Mouse (Mus musculus) liver, embryonic 14.5 days (tissue): ENCODE results near the gene Tacc2. TPM values are rescaled to one million over a fixed set of nuclear protein-coding genes. Genes with fewer than 3 reads are reported as not detected.

ENCODE experiments used
- ATAC-seq: fragments of 200-750 bp; cut with Nextera tagmentation; 2 replicates; pipeline ENCODE4 v1.8.0; 2017; ENCODE audit warnings: moderate number of reproducible peaks, mild to moderate bottlenecking, moderate library complexity; ENCODE audit not compliant: insufficient read depth
- DNase-seq, 3 experiments: peaks; one replicate each; pipeline ENCODE4 v3.0.0-alpha.2; 2012 to 2013; ENCODE audit warnings: low read depth in 3 of 3, low spot score in 3 of 3
- H3K27ac ChIP-seq: fragments of 300-500 bp; sonication (generic); 2 replicates; pipeline ENCODE4 v1.5.1; 2014; ENCODE audit warnings: moderate library complexity, mild to moderate bottlenecking, control low read depth, inconsistent platforms
- H3K27me3 ChIP-seq: fragments of 300-500 bp; sonication (generic); 2 replicates; pipeline ENCODE4 v1.6.1; 2014; ENCODE audit warnings: mild to moderate bottlenecking, low read length, moderate library complexity; ENCODE audit not compliant: control insufficient read depth, insufficient read depth
- H3K36me3 ChIP-seq: fragments of 300-500 bp; sonication (generic); replicated peaks from 2 replicates; pipeline ENCODE4 v1.6.1; 2014; ENCODE audit warnings: low read depth; ENCODE audit not compliant: control insufficient read depth, insufficient read depth
- H3K4me1 ChIP-seq, 2 experiments: fragments of 200-500 bp in 1 of 2; fragments of 300-500 bp in 1 of 2; sonication (generic) in 1 of 2; replicated peaks; 2 replicates each; pipeline ENCODE4 v1.6.1; 2012 to 2014; ENCODE audit warnings: antibody characterized with exemption in 1 of 2, inconsistent platforms in 1 of 2, low read length in 1 of 2; ENCODE audit not compliant: control insufficient read depth in 2 of 2, insufficient read depth in 2 of 2
- H3K4me2 ChIP-seq: fragments of 300-500 bp; sonication (generic); 2 replicates; pipeline ENCODE4 v1.6.1; 2014; ENCODE audit warnings: low read depth, mild to moderate bottlenecking, control low read depth, moderate library complexity
- H3K4me3 ChIP-seq, 2 experiments: fragments of 200-500 bp in 1 of 2; fragments of 300-500 bp in 1 of 2; sonication (generic) in 1 of 2; 2 replicates each; pipeline ENCODE4 v1.5.1; 2012 to 2014; ENCODE audit warnings: low read depth in 2 of 2, low read length in 2 of 2, mild to moderate bottlenecking in 2 of 2, control low read depth in 1 of 2, inconsistent platforms in 1 of 2, moderate library complexity in 1 of 2; ENCODE audit not compliant: insufficient read depth in 1 of 2
- H3K9ac ChIP-seq: fragments of 300-500 bp; sonication (generic); replicated peaks from 2 replicates; pipeline ENCODE4 v1.6.1; 2014; ENCODE audit warnings: mild to moderate bottlenecking, control low read depth, moderate library complexity
- H3K9me3 ChIP-seq: fragments of 300-500 bp; sonication (generic); 2 replicates; pipeline ENCODE4 v1.6.1; 2016; ENCODE audit warnings: low read length, mixed read lengths; ENCODE audit not compliant: control insufficient read depth
- CTCF ChIP-seq: IDR thresholded peaks from 2 replicates; pipeline ENCODE4 v1.5.1; 2016; ENCODE audit warnings: antibody characterized with exemption, low read depth, control low read depth
- EP300 ChIP-seq: IDR thresholded peaks from 2 replicates; pipeline ENCODE4 v1.6.1; 2016; ENCODE audit warnings: antibody characterized with exemption, low read depth
- WGBS: fragments of 180-500 bp; shearing (Covaris S2); extraction: QIAGEN DNeasy Blood & Tissue Kit; methylation state at CpG from one replicate; pipeline ENCODE4 v1.1.7; 2014; ENCODE audit not compliant: insufficient replicate concordance; 5-methylcytosine and 5-hydroxymethylcytosine counted together
- polyA plus RNA-seq, 2 experiments: library from polyadenylated mRNA; depleted of rRNA in 1 of 2; stranded (reverse) in 1 of 2; unstranded in 1 of 2; fragments of >200 nt; fragmentation: Nextera tagmentation in 1 of 2; extraction: Ambion mirVana in 1 of 2; gene quantifications; 2 replicates each; pipeline versions ENCODE4 v1.2.1 to v1.2.3; 2012 to 2014

The Tacc2 gene
- polyA plus RNA-seq, 2 experiments: 2.0 to 2.4 TPM

GRCm38 (mm10) chr7:130674526-130674925, 97.3 kb downstream of the Tacc2 start:
- H3K9me3 ChIP-seq: no peaks in the 10 kb centered on the region
- no peak overlapping the region for H3K4me2 ChIP-seq
- no peaks in the 10 kb centered on the region for H3K36me3 ChIP-seq
- no peak overlapping the region for H3K4me3 ChIP-seq
- TF ChIP-seq EP300 (no peak), CTCF (no peak)
- no peaks in the 10 kb centered on the region for H3K27me3 ChIP-seq
- no peak overlapping the region for H3K9ac ChIP-seq
- H3K4me1 ChIP-seq: peaks cover 0 to 7% of the 10 kb centered on the region in 2 experiments; a peak in 2 of 4 replicates
- no peak for ATAC-seq
- 68% methylated on average over 9 of the region's 9 CpGs for WGBS
- H3K27ac ChIP-seq: no peak overlapping the region
- no peak for DNase-seq

GRCm38 (mm10) chr7:130676885-130677540, 99.8 kb downstream of the Tacc2 start:
- no peak overlapping the region for H3K4me2 ChIP-seq
- H3K9me3 ChIP-seq: no peaks in the 10 kb centered on the region
- no peaks in the 10 kb centered on the region for H3K27me3 ChIP-seq
- no peak overlapping the region for H3K4me3 ChIP-seq
- no peak for TF ChIP-seq CTCF
- no peak for TF ChIP-seq EP300
- H3K27ac ChIP-seq: no peak overlapping the region
- no peaks in the 10 kb centered on the region for H3K4me1 ChIP-seq
- no peak overlapping the region for H3K9ac ChIP-seq
- DNase-seq: no peak
- H3K36me3 ChIP-seq: no peaks in the 10 kb centered on the region
- ATAC-seq: no peak
- 73% methylated on average over 11 of the region's 11 CpGs for WGBS

- no peak overlapping the region for H3K4me3 ChIP-seq
- no peaks in the 10 kb centered on the region for H3K27me3 ChIP-seq
- no peak for TF ChIP-seq CTCF
- no peak for TF ChIP-seq EP300
- H3K36me3 ChIP-seq: no peaks in the 10 kb centered on the region
- DNase-seq: no peak
- no peaks in the 10 kb centered on the region for H3K4me1 ChIP-seq
- no peak for ATAC-seq
- H3K9ac ChIP-seq: no peak overlapping the region
- WGBS: 73% methylated on average over 12 of the region's 12 CpGs
- H3K9me3 ChIP-seq: no peaks in the 10 kb centered on the region
- no peak overlapping the region for H3K4me2 ChIP-seq
- no peak overlapping the region for H3K27ac ChIP-seq
These were observed 100.5 kb downstream of the Tacc2 start for GRCm38 (mm10) chr7:130677541-130678274.

GRCm38 (mm10) chr7:130678414-130678813, 101.2 kb downstream of the Tacc2 start:
- no peak overlapping the region for H3K9ac ChIP-seq
- no peaks in the 10 kb centered on the region for H3K4me1 ChIP-seq
- no peaks in the 10 kb centered on the region for H3K27me3 ChIP-seq
- no peak for ATAC-seq
- H3K4me2 ChIP-seq: no peak overlapping the region
- no peak overlapping the region for H3K27ac ChIP-seq
- WGBS: 65% methylated on average over 6 of the region's 6 CpGs
- no peak for DNase-seq
- no peak overlapping the region for H3K4me3 ChIP-seq
- TF ChIP-seq CTCF (no peak), EP300 (no peak)
- H3K36me3 ChIP-seq: no peaks in the 10 kb centered on the region
- no peaks in the 10 kb centered on the region for H3K9me3 ChIP-seq

GRCm38 (mm10) chr7:130681798-130682197, 104.6 kb downstream of the Tacc2 start:
- Histone ChIP-seq H3K9ac (no peak overlapping the region), H3K36me3 (no peaks in the 10 kb centered on the region), H3K4me1 (no peaks in the 10 kb centered on the region; a peak in 1 of 4 replicates), H3K9me3 (no peaks in the 10 kb centered on the region), H3K27ac (no peak overlapping the region), H3K27me3 (no peaks in the 10 kb centered on the region), H3K4me3 (no peak overlapping the region), H3K4me2 (no peak overlapping the region)
- WGBS: 52% methylated on average over 4 of the region's 4 CpGs
- no peak for DNase-seq
- no peak for ATAC-seq
- no peak for TF ChIP-seq EP300
- no peak for TF ChIP-seq CTCF
